Mouse (Mus musculus) layer of hippocampus, adult 8-10 months (tissue): Measurements from ENCODE around the gene Cacnb2. TPM values are rescaled to one million over a fixed set of nuclear protein-coding genes. Genes with fewer than 3 reads are reported as not detected.

Experiments
- DNase-seq, 2 experiments: peaks; one replicate each; pipeline ENCODE4 v3.0.0; 2022; ENCODE audit warnings: low spot score in 2 of 2
- total RNA-seq, 4 experiments: library from RNA; stranded (reverse); gene quantifications; 2 replicates each; pipeline ENCODE4 v1.2.4; 2022

Gene Cacnb2
- total RNA-seq, 4 experiments from 2014 or later = 67.3 to 86.2 (median 82.8) TPM

DNA sequence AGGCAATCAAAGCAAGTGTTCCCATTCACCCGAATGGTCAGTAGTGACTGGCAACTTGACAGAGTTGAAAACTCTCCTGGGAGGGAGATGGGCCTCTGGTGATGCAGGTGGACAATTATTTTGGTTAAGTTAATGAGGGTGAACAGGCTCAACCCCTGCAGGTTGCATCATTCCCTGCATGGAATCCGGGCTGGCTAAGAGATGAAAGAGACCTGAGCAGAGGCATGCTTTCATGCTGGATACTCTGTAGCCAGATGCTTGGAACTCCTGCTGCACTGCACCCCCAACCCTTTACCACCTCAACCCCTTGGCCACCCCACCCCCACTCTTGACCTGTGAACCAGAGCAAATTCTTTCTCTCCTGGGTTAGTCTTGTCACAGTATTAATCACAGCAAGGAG is 258.7 kb downstream of the Cacnb2 start:
- DNase-seq = no peak

DNA sequence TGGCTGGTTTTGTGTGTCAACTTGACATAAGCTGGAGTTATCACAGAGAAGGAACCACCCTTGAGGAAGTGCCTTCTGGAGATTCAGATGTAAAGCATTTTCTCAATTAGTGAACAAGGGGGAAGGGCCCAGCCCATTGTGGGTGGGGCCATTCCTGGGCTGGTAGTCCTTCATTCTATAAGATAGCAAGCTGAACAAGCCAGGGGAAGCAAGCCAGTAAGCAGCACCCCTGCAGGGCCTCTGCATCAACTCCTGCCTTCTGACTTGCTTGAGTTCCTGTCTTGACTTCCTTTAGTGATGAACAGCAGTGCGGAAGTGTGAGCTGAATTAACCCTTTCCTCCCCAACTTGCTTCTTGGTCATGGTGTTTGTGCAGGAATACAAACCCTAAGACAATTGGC is 260.1 kb downstream of the Cacnb2 start:
- no peak for DNase-seq

DNA sequence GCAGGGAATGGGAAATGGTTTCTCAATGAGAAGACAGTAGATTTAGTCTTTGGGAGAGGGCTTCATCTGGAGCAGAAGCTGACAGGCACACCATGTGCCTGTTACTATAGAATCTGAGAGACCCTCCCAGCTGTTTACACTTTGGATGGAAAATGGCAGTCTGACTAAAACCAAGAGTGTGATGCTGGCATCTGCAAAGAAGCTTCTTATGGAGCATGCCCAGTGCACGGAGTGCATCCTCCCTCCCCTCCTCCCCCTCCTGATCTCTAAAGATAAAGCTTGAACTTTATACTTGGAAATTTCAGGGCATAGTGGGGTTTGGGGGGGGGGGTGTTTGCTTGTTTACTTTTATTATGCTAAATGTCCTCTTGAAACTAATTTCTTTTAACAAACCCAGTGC is 270.2 kb downstream of the Cacnb2 start:
- DNase-seq = no peak

DNA sequence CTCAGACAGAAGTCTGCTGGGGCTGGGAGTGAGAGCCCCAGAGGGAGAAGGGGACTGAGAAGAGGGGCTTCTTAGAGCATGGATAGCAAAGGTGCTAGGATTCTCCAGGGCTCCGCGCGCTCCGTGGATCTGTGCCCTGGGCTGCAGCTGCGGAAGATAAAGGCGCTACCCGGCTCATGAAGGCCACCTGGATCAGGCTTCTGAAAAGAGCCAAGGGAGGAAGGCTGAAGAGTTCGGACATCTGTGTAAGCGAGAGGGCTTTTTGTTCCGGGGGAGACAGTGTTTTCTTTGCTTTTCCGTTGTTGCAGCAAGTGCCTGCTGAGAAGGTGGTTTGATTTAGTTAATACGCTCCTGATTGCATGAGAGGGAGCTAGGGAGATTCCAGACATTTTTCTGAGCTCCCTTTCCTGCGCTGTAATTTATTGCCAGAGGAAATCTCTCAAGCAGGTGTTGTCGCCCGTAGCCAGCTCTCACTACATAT is 270.9 kb downstream of the Cacnb2 start:
- DNase-seq = no peak

DNA sequence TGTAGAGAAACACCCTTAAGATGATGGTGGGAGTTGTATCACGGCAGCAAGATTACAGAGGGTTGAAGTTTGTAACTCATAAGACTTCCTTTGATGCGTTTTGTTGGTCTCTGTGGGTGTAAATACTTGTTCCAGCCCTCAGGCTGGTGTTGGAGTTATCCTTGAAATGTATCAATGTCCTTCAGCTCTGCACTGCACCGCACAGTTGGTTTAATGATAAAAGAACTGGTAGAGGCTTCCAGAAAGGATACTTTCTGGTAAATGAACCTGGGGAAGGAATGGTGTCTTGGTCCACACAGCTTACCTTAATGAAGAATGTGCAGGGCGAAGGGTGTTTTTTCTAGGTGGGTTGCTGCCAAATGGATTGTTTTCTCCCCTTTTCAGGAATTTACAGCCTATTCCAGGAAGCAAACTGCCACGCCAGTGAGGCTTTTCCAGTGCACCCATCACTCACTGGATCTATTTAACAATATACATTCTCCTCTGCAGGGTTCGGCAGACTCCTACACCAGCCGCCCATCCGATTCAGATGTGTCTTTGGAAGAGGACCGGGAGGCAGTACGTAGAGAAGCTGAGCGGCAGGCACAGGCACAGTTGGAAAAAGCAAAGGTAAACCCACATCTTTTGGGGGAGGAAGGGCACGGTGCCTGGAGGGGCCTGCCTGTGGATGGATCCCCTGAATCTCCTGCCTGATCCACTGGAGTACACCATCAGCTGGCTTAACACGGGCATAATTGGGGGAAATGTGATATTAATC is 271.6 kb downstream of the Cacnb2 start:
- DNase-seq = peak in 1 of 2 experiments; percentile 21

DNA sequence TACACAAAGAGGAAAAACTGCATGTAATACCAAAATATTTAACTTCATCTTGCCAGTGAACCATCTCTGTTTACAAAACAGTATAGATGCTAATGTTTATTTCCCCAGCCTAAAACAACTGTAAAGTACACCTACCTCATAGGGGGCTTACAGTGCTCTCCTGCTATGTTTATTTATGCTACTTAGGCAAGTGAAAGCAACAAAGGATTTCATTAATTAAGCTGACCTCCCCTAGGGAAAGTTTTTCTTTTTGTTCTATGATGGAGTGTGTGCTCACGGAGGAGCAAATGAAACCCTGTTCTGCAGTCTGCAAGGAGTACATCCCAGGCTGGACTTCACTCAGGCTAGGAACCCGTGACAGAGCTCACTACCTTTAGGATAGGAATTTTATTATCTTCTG is 272.2 kb downstream of the Cacnb2 start:
- no peak for DNase-seq

DNA sequence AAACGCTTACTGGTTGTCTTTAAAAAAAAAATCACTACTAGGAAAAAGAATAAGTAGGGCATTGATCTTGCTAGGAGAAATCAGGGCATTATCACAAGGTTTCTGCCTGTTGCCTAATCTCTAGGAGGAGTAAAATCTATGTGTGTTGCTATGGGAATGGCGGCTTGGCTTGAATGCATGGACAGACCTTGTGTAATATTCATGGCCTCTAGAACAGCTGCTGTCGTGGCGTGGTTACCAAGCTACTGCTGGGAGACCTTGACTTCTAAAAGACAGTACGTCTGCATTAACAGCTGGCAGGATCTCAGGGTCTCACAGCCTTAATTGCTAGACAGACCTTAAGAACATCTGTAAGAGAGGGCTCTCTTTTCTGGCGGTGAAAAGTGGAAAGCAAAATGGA is 272.7 kb downstream of the Cacnb2 start:
- no peak for DNase-seq

DNA sequence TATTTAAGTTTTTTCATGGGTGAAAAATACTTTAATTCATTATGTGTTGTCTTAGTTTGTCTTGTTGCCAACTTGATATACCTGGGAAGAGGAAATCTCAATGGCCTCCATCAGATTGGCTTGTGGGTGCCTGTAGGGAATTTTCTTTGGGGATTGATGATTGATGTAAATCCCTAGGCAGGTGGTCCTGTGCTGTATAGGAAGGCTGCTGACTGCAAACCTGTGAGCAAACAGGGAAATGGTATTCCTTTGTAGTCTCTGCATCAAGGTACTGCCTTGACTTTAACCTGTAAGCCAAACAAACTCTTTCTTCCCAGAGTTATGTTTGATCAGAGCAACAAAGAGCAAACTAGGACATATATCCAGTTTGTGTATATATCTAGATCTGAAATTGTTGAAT is 276.1 kb downstream of the Cacnb2 start:
- no peak for DNase-seq

DNA sequence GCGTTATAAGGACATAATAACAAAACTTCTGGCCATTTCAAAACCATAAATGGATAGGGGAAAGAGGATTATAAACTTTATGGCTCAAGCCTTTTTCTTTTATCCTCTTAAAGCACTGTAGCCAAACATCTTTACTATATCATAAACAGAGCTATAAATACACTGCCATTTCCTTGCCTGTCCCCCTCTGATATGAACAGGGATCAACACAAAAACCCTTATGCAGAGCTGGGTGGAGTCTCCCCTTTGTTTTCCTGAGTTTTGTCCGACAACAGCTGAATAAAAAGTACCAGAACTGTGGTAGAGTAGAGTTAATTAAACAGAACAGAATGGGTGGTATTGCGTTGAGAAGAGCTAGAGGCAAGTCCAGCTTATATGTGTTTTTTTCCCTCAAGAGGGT is 280.6 kb downstream of the Cacnb2 start:
- DNase-seq = no peak

DNA sequence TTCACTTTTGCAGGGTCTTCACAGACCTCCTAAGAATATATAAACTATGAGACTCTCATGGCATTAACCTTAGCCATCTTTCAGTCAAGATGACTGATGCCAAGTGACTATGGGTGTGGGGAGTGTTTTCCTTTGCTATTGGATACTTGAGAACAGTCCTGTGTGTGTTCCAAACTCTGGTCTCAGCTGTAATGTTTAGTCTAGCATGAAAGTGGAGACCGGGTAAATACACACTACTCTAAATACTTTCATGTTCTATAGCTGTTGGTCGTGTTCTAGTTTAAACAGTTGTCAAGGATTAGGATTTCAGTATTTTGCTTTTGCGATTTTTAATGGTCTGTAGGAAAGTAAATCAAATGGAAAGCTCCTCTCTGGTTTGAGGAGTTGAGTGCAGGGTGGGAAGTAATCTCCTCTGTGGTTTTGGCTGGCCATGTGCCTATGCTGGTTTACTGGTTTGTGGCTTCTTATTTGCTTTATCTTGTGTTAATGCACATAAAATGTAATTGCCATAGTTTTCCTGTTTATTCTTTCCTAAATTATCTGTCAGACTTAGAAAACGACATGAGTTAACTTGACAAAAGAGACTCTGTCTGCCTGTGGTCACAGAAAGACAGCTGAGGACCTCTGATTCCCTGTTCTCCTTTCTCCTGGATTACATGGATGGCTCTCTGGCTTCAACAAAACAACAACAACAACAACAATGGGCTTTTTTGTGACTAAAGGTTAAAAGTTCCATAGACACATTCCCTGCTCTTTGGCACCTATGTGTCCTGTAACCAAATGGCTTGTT is 285.7 kb downstream of the Cacnb2 start:
- DNase-seq = no peak

DNA sequence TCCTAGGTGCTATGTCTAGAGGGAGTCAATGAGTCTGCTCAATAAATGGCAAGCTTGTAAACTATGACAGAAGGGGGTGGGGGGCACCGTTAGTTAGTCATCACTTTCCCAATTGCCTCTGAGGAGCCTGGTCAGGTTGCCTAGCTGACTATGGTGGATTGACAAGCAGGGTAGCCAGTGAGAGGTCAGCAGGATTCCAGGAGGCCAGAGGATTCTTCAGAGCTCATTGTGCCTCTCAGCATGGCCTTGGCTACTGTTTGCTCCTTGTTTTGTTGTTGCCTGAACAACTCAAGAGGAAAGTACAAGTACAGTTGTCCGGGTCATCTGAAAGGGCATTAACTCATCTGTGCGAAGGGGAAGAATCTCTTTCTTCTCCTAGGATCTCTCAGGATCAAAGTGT is 300.9 kb downstream of the Cacnb2 start:
- DNase-seq = no peak

DNA sequence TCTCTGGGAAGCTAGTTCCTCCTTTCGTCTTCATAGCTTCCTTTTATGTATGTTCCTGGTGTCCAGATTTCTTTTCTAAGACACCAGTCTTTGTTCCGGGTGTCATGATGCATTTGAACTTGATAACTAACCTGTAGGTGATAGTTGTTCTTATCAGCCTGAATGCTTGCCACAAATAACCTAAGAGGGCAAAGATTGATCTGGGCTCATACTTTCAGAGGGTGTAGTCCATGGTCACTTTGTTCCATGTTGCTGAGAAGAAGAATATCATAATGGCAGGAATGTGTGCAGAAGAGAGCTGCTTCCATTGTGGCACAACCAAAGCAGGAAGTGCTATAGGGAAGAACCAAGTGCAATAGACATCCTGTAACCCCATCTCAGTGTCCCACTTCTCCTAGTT is 302.0 kb downstream of the Cacnb2 start:
- no peak for DNase-seq

DNA sequence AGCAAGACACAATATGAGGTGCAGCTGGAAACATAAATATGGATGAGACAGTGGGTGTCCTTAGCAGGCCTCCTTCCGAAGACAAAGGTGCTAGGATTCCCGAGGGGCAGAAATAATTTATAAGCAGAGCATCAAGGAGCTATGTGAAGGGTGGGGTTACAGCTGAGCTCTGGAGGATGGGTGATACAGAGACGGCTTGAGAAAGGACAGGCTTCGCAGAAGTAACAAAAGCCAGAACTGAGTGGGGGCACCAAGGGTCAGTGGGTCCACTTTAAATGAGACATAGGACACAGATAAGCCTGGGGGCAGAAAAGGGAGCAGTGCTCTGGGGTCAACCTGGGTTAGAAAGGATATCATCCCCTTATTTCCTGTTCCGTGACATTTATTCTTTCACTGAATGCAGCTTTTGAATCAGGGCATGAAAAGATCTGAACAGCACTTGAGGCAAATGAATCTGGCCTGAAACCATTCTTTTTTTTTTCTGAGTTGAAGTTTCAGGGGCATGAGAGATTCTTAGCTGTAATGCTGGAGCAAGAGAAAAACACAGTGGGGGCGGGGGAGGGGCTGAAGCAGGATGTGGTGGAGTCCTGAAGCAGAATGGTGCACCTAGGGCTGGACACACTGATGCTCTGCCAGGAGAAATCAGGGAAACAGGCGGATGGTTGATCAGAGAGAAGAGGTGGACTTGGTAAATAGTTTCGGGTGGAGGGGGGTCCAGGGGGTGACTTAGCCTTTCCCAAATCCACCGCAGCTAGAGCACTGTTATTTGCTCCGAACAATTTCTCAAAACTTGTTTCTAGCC is 304.4 kb downstream of the Cacnb2 start:
- DNase-seq = no peak

DNA sequence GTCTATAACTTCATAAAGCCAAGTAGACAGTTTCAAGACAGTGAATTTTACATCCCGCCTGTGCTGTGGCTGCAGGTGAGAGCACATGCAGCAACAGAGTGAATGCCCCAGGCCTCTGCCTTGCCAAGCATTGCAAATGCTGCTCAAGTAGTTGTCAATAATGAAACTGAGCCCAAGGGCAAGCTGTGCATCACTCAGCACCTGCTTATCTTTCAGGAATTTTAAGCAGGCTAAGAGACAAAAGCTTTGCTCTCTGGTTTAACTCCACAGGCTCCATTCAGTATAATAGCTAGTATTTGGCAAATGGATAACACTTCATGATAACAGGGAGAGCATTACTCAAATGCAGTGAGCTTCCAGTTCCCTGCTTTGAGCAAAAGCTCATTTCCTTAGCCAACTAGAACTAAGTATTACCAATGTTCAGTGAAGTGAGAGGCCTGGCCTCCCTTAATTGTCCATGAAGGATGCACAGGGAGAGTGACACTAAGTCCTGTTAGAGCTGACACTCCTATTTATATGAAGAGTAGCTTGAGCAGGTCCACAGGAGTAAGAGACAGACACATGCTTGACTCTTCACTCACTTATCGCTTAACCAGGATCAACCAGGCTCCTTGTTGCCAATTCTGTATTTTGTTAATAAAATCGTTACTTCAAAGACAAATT is 314.8 kb downstream of the Cacnb2 start:
- DNase-seq = no peak

DNA sequence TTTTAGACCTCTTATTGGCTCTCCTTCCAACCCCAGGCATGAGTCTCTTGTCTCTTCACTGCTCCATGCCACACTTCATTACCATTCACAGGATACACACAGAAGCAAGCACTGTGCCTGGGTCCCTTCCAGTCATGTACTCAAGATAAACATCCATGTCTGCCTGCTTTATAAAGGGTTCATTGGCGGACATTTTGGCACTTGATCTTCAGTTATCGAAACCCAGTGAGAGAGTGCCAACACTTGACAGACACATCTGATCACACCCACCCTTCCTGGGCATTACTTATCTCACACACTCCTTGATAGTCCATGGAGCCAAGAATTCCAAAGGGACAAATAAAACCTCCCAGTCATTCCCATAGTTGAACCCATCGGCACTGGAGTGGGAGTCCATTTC is 327.0 kb downstream of the Cacnb2 start:
- DNase-seq = no peak

DNA sequence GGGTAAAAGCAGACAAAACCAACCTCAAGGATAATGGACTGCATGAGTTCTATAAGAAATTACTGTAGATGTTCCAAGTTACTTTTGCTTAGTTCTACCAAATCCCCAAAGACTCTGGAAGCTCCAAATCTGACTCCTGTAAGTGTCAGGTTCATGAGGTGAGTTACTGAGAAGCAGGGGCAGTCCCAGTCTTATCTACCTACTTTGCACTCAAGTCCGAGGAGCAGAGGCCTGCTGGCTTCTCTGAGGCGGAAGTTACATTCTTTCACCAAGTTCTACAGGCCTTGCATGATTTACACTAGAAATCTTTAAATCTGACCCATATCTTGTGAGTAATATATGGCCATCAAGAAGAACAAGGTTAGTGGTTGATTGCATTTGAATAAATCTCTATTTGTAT is 329.1 kb downstream of the Cacnb2 start:
- no peak for DNase-seq

DNA sequence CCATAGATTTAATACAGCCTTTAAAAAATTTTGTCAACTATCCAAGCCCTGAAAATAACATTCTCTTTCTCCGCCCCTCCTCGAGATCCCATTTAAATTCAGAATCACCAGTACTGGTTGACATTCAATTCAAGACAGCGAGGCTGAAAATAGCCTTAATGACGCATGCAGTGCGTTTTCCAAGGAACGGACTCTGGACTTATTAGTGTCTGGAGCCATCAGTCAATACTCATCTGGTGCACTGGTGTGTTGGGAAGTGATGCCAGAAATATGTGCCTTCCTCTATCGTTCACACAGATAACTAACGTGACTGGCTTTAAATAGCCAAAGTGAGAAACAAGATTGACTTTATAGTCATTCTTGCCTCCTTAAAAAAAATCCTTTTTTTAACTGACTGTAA is 333.6 kb downstream of the Cacnb2 start:
- peak; percentile 22 to 25 for DNase-seq

DNA sequence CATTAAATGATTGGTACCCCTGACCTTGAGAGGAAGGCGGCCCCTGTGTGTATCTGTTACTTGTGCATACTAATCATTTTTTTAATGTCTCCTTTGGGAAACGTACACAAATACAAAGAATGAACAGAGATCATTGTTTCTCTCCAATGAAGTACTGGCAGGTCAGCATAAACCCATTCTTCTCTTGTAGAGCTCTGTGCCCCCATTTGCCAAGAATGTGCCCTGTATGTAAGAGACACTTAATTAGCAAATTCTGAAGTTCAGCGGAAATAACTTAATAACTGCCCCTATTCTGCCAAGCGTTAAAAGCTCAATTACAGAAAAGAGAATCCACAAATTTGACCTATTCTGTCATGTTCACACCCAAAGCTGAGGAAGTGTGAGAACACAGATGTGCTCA is 339.4 kb downstream of the Cacnb2 start:
- DNase-seq = no peak

DNA sequence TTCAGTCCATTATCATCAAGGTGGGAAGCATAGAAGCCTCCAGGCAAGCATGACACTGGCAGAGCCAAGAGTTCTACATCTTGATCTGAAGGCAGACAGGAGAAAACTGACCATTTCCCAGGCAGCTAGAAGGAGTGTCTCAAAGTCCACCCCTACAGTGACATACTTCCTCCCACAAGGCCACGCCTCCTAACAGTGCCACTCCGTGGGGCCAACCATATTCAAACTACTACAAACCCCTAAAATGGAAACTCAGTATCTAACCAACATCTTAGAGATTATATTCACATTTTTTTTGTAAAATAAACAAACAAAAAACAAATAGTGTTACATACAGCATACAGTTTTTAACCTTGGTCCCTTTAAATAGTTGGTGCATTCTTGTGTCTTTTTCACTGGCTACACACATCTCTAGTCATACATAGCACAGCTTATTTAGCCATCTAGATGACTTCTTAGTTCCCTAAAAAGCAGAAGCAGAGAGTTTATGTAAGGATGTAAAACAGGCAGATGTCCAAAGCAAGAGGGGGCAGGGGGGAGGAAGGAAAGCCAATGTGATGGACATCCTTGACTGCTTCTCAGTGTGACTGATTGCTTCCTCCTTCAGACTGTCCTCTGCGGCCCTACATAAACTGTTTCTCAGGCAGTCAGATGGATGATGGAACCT is 340.9 kb downstream of the Cacnb2 start:
- no peak for DNase-seq

DNA sequence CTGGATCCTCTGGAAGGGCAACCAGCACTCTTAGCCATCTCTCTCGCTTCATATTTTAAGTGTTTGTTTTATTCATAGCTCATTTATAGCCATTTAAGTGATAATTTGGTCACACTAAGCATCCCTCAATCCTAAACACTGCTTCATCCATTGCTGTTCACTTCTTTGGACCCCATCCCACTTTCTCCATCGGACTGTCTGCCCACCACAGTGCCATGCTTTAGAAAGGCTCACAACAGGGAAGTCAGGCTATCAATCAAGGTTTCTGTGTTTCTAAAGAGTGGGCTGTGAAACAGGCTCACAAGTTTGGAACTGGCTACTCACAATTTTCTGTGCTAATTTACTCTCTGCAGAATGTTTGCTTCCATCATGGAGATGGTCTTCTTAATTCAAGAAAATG is 350.2 kb downstream of the Cacnb2 start:
- DNase-seq = no peak

DNA sequence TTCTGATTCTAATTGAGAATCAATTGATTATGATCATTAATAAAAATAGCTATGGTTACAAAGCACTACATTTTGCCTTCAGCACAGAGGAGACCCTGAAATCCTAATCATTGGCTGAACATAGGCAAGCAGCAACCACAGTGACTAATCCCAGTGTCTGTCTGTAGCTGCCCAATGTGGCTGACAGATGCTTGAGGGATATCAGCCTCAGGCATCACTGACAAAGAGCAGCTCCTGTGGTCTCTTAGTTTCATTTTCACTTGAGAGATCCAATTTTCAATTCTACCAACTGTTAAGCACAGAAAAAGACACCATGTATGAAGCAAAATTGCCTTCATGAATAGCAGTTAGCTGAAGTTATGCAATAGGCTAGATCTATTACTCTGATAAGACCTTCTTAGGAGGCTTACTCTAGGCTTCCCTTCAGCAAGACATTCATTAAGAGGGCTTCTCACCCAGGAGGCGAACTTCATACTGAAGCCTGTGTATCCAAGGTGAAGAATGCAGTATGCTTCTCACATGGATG is 358.1 kb downstream of the Cacnb2 start:
- no peak for DNase-seq
